Mouse (Mus musculus) liver, adult 2 months (tissue): ENCODE measurements around the gene Srcin1.

Experiments used
- CTCF ChIP-seq: fragments of 200-500 bp; IDR thresholded peaks from 2 replicates; pipeline ENCODE4 v1.5.1; 2011; ENCODE audit warnings: low read depth, low read length, control low read depth
- POLR2A ChIP-seq: fragments of 200-500 bp; IDR thresholded peaks from 2 replicates; pipeline ENCODE4 v1.6.1; 2011; ENCODE audit warnings: low read length, control low read depth; ENCODE audit not compliant: insufficient read depth; ENCODE audit errors: extremely low read depth

DNA sequence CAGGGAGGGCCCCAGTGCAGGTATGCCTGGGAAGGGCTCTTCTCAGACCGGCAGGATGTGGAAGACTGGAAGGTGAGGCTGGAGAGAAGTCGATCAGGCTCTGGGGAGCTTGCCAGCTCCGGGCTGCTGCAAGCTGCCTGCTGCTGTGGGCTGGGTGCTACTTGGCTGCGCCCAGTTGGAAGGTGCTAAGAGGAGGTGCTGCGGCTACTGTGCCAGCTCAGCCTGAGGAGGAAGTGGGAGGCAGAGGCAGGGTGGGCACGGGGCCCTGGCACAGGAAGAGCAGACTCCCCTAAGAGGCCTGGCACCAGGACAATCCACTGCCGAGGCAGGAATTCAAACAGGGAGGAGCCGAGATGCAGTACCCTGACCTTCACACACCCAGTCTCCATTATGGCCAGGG, 35.1 kb upstream of the Srcin1 start:
- no peak for TF ChIP-seq POLR2A
- TF ChIP-seq CTCF = no peak
